Comparison of ENCODE assay signal across 8 mouse cellular contexts in the genomic region with DNA sequence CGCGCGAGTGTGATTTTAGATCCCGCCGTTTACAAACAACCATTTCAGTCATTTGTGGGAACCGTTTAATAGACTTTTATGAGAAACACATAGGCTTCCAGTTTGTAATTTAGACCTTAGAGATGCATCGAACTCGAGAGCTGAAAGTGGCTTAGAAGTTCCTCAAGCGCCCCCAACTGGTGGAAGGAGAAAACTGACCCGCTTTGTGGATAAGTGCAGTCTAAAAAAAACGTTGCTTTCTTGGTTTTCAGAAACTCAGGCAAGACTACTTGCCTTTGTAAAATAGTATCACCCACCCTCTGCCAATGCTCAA. TPM values are rescaled to one million over a fixed set of nuclear protein-coding genes. Genes with fewer than 3 reads are reported as not detected.
A peak's percentile ranks its signal among the peaks of the same experiment; 100 is the strongest.
DNase-seq lines count a peak whose midpoint lies in the region; ATAC-seq and TF ChIP-seq lines count a peak whose summit lies in the region.

No protein-coding gene starts in this region.

- peak overlapping the region; percentile 47; the same call in 1 of the 2 replicates for H3K9ac ChIP-seq in hindbrain, postnatal 0 days (replicated peaks; ENCODE audit: low read length)

- no peak for ATAC-seq in hindbrain, postnatal 0 days
- ATAC-seq in megakaryocyte, adult 5-6 weeks (ENCODE audit: poor library complexity, severe bottlenecking) = peak; percentile 72
- ATAC-seq in activated CD4-positive, CD25-positive, alpha-beta regulatory T cell, adult 4 months = no peak

- peak overlapping the region; percentile 34 for H3K4me3 ChIP-seq in hindbrain, postnatal 0 days (ENCODE audit: low read length)
- peak overlapping the region; percentile 5; the same call in 1 of the 2 replicates for H3K4me3 ChIP-seq in left cerebral cortex, adult 2 months

- no peaks in the 10 kb centered on the region for H3K4me1 ChIP-seq in hindbrain, postnatal 0 days (ENCODE audit: insufficient read depth, low read length)

- intact Hi-C loops in left cerebral cortex, adult 2 months (cut with DNase I) = loop anchor here (2.0 to 10.0 kb wide), 8 partner anchors 87 to 1877 kb away; partner anchors contain the start of genes Peg10, Ppp1r9a and Sgce

- DNase-seq in ZHBTc4 (ENCODE audit: low read depth, low spot score) = peak; percentile 82
- DNase-seq in cerebellum, postnatal 14 days = peak; percentile 79 to 81
- DNase-seq in frontal cortex, postnatal 25 days (ENCODE audit: low spot score in 2 of 2) = peak; percentile 51 to 69
- DNase-seq in hindbrain, postnatal 0 days (ENCODE audit: low spot score) = peak; percentile 91
- peak; percentile 63 to 66 for DNase-seq in left cerebral cortex, adult 2 months (ENCODE audit: extremely low spot score in 1 of 2, low spot score in 2 of 2)
- DNase-seq in right cerebral cortex, postnatal 25 days = peak; percentile 44

- H3K27ac ChIP-seq in hindbrain, postnatal 0 days = peak overlapping the region; percentile 41; the same call in 1 of the 2 replicates
- H3K27ac ChIP-seq in left cerebral cortex, adult 2 months = no peak overlapping the region

- H3K9me3 ChIP-seq in hindbrain, postnatal 0 days (ENCODE audit: low read length) = no peaks in the 10 kb centered on the region

- H3K4me2 ChIP-seq in hindbrain, postnatal 0 days (ENCODE audit: low read depth, low read length) = peak overlapping the region; percentile 64

- no peaks in the 10 kb centered on the region for H3K36me3 ChIP-seq in hindbrain, postnatal 0 days (ENCODE audit: insufficient read depth, low read length)

- peak; percentile 76 for TF ChIP-seq CTCF in hindbrain, postnatal 0 days (IDR thresholded peaks at IDR 0.05; ENCODE audit: low read depth)
- peak; percentile 81 for TF ChIP-seq CTCF in left cerebral cortex, adult 2 months (IDR thresholded peaks at IDR 0.05)

- H3K27me3 ChIP-seq in hindbrain, postnatal 0 days (ENCODE audit: insufficient read depth, low read length) = no peaks in the 10 kb centered on the region

- WGBS in hindbrain, postnatal 0 days = 1% methylated on average over 11 of the region's 11 CpGs

RNA-seq across cellular contexts. Expression of gene Asb4, which starts 0.9 kb away (rescaled TPM):
- 8.3 and 10.6 TPM in 2 replicates for total RNA-seq in hindbrain, postnatal 0 days (2014; rRNA removed)
- polyA plus RNA-seq in hindbrain, postnatal 0 days (2015; fragmentation: Nextera tagmentation; extraction: Ambion mirVana) = 13.7 and 16.3 TPM in 2 replicates
- 1 to 10 TPM in 1 of 2 experiments, under 1 TPM in 1; 0.25 to 1.1 TPM for total RNA-seq in left cerebral cortex, adult 2 months (2021)
- not detected in 2 replicates for total RNA-seq in megakaryocyte, adult 5-6 weeks (2015)
- total RNA-seq in megakaryocyte, adult 5-6 weeks (2017) = 0.04 TPM in 1 of 2 replicates, not detected in the other
- not detected for polyA plus RNA-seq in activated CD4-positive, CD25-positive, alpha-beta regulatory T cell, adult 4 months (2017; shearing (Covaris generic))
